Mouse (Mus musculus) gastrocnemius, postnatal 10 days (tissue): ENCODE data around the gene Kcnd3. TPM values are rescaled to one million over a fixed set of nuclear protein-coding genes. Genes with fewer than 3 reads are reported as not detected.
"Not testable (repeated sequence)": the region's sequence is repeated elsewhere in the genome, so short reads cannot be mapped to it uniquely, and the experiment has no call there.

Source experiments
- DNase-seq: peaks from one replicate; pipeline ENCODE4 v3.0.0; 2021; ENCODE audit warnings: mixed read lengths
- total RNA-seq, 2 experiments: library from RNA; stranded (reverse); gene quantifications; 2 replicates each; pipeline ENCODE4 v1.2.3; 2021

The Kcnd3 gene
- total RNA-seq, 2 experiments from 2014 or later: 0.66 to 0.77 TPM

GRCm38 (mm10) chr3:105665105-105665765, 213.1 kb downstream of the Kcnd3 start:
- no peak for DNase-seq

- no peak for DNase-seq
These were observed 214.9 kb downstream of the Kcnd3 start for GRCm38 (mm10) chr3:105666996-105667523.

GRCm38 (mm10) chr3:105668161-105668560, 216.0 kb downstream of the Kcnd3 start:
- no peak for DNase-seq

- DNase-seq: no peak
These were observed 217.6 kb downstream of the Kcnd3 start for GRCm38 (mm10) chr3:105669776-105670175.

- no peak for DNase-seq
These were observed 218.7 kb downstream of the Kcnd3 start for GRCm38 (mm10) chr3:105670801-105671200.

GRCm38 (mm10) chr3:105674595-105675218, 222.6 kb downstream of the Kcnd3 start:
- DNase-seq: peak; percentile 36

GRCm38 (mm10) chr3:105675932-105676331, 223.8 kb downstream of the Kcnd3 start:
- no peak for DNase-seq

GRCm38 (mm10) chr3:105680346-105680745, 228.2 kb downstream of the Kcnd3 start:
- DNase-seq: no peak

GRCm38 (mm10) chr3:105686394-105687323, 234.5 kb downstream of the Kcnd3 start:
- no peak for DNase-seq

- peak; percentile 93 for DNase-seq
These were observed 235.4 kb downstream of the Kcnd3 start, which contains the start of gene Ddx20 for GRCm38 (mm10) chr3:105687324-105688060. Ddx20 (minus strand) TSS chr3:105687574.

GRCm38 (mm10) chr3:105688536-105688935, 236.4 kb downstream of the Kcnd3 start:
- DNase-seq: no peak

GRCm38 (mm10) chr3:105693327-105694080, 241.4 kb downstream of the Kcnd3 start:
- DNase-seq: no peak

GRCm38 (mm10) chr3:105695476-105696386, 243.6 kb downstream of the Kcnd3 start:
- no peak for DNase-seq

GRCm38 (mm10) chr3:105696387-105697147, 244.4 kb downstream of the Kcnd3 start:
- no peak for DNase-seq

- no peak for DNase-seq
These were observed 245.0 kb downstream of the Kcnd3 start for GRCm38 (mm10) chr3:105697148-105697441.

GRCm38 (mm10) chr3:105698311-105698710, 246.2 kb downstream of the Kcnd3 start:
- DNase-seq: no peak

GRCm38 (mm10) chr3:105699241-105699933, 247.3 kb downstream of the Kcnd3 start:
- no peak for DNase-seq

GRCm38 (mm10) chr3:105700786-105701185, 248.7 kb downstream of the Kcnd3 start:
- DNase-seq: not testable (repeated sequence)

- no peak for DNase-seq
These were observed 249.3 kb downstream of the Kcnd3 start for GRCm38 (mm10) chr3:105701399-105701798.
